Mouse (Mus musculus): ENCODE data around the gene Stim2. TPM values are rescaled to one million over a fixed set of nuclear protein-coding genes. Genes with fewer than 3 reads are reported as not detected.

Stim2 gene
- total and polyA plus RNA-seq, 3 experiments: 16.8 to 21.5 (median 18.2) TPM

- dilution Hi-C loops (cut with MboI; ENCODE audit: extremely low pct_ligation_motif_present, extremely low pct_unique_long_range_greater_than_20kb, low sequenced_read_pairs) (no loop called here), in situ Hi-C loops (cut with MboI; ENCODE audit: low pct_ligation_motif_present, low pct_unique_long_range_greater_than_20kb, low sequenced_read_pairs) (no loop called here)
- H3K9me3 ChIP-seq (replicated peaks; ENCODE audit: low read length): no peaks in the 10 kb centered on the region
- H3K4me3 ChIP-seq (replicated peaks in 1 of 3; ENCODE audit: low read depth in 2 of 3, low read length in 2 of 3, poor library complexity in 1 of 3): no peak overlapping the region
- TF ChIP-seq POLR2A (IDR thresholded peaks at IDR 0.05; ENCODE audit: low read depth, low read length) (no peak), ZMIZ1 (IDR thresholded peaks at IDR 0.05; ENCODE audit: low read depth, low read length) (no peak), UBTF (IDR thresholded peaks at IDR 0.05; ENCODE audit: low read depth, low read length) (no peak), ZKSCAN1 (IDR thresholded peaks at IDR 0.05; ENCODE audit: borderline replicate concordance, low read depth, low read length) (no peak), ELF1 (IDR thresholded peaks at IDR 0.05; ENCODE audit: low read depth, low read length) (no peak), KAT2A (IDR thresholded peaks at IDR 0.05; ENCODE audit: insufficient replicate concordance, low read length) (no peak), NRF1 (IDR thresholded peaks at IDR 0.05; ENCODE audit: low read depth, low read length) (no peak), MAZ (IDR thresholded peaks at IDR 0.05; ENCODE audit: low read depth, low read length) (no peak), USF2 (conservative IDR thresholded peaks at IDR 0.05; ENCODE audit: low read depth, low read length) (no peak), CTCF (conservative IDR thresholded peaks at IDR 0.05 in 1 of 2, IDR thresholded peaks at IDR 0.05 in 1 of 2; ENCODE audit: low read depth in 2 of 2, low read length in 2 of 2) (no peak), SIN3A (IDR thresholded peaks at IDR 0.05; ENCODE audit: low read length) (no peak), RCOR1 (conservative IDR thresholded peaks at IDR 0.05; ENCODE audit: low read depth, low read length) (no peak), RAD21 (IDR thresholded peaks at IDR 0.05; ENCODE audit: low read depth, low read length) (no peak), MAX (IDR thresholded peaks at IDR 0.05; ENCODE audit: low read length) (no peak), MXI1 (IDR thresholded peaks at IDR 0.05; ENCODE audit: low read depth, low read length) (no peak), BHLHE40 (IDR thresholded peaks at IDR 0.05; ENCODE audit: low read depth, low read length) (no peak), ZC3H11A (IDR thresholded peaks at IDR 0.05; ENCODE audit: low read depth, low read length) (no peak), TBP (conservative IDR thresholded peaks at IDR 0.05; ENCODE audit: low read depth, low read length) (no peak), HCFC1 (IDR thresholded peaks at IDR 0.05; ENCODE audit: low read depth, low read length) (no peak), MEF2A (IDR thresholded peaks at IDR 0.05; ENCODE audit: borderline replicate concordance, low read depth, low read length) (no peak)
- H3K9ac ChIP-seq (ENCODE audit: insufficient read depth, low read depth): no peak overlapping the region
- peaks cover 0 to 3% of the 10 kb centered on the region in 2 experiments for H3K36me3 ChIP-seq (replicated peaks in 1 of 2; ENCODE audit: control insufficient read depth in 1 of 2, insufficient read depth in 1 of 2, low read length in 1 of 2)
- no peaks in the 10 kb centered on the region for H3K27me3 ChIP-seq (replicated peaks)
- H3K4me2 ChIP-seq (ENCODE audit: insufficient read depth, low read depth, poor library complexity, severe bottlenecking): no peak overlapping the region
- no peaks in the 10 kb centered on the region for H3K79me2 ChIP-seq (replicated peaks; ENCODE audit: control insufficient read depth, extremely low read depth, insufficient read depth, poor library complexity, severe bottlenecking)
- H3K27ac ChIP-seq (ENCODE audit: insufficient read depth, low read depth): no peak overlapping the region
- peaks cover 0 to 3% of the 10 kb centered on the region in 2 experiments; a peak in 1 of 4 replicates for H3K4me1 ChIP-seq (ENCODE audit: control insufficient read depth in 1 of 2, insufficient read depth in 2 of 2)
- DNase-seq (ENCODE audit: extremely low read depth): no peak
Measured at GRCm38 (mm10) chr5:54013271-54013670, 15.0 kb downstream of the Stim2 start.

- in situ Hi-C loops (cut with MboI; ENCODE audit: low pct_ligation_motif_present, low pct_unique_long_range_greater_than_20kb, low sequenced_read_pairs): no loop called here
- no peak for TF ChIP-seq IRF4 (IDR thresholded peaks at IDR 0.05; ENCODE audit: low read depth, low read length)
- TF ChIP-seq ETS1 (conservative IDR thresholded peaks at IDR 0.05; ENCODE audit: low read depth, low read length): no peak
- no peak for TF ChIP-seq TCF12 (IDR thresholded peaks at IDR 0.05; ENCODE audit: low read depth, low read length)
- no peak for TF ChIP-seq MYC (IDR thresholded peaks at IDR 0.05; ENCODE audit: low read depth, low read length)
- TF ChIP-seq NELFE (IDR thresholded peaks at IDR 0.05; ENCODE audit: low read depth, low read length): no peak
- no peak for TF ChIP-seq CHD1 (IDR thresholded peaks at IDR 0.05; ENCODE audit: low read depth, low read length)
- no peak for TF ChIP-seq KAT2A (IDR thresholded peaks at IDR 0.05; ENCODE audit: insufficient replicate concordance, low read length)
- no peak for TF ChIP-seq MAX (IDR thresholded peaks at IDR 0.05; ENCODE audit: low read length)
- TF ChIP-seq USF2 (conservative IDR thresholded peaks at IDR 0.05; ENCODE audit: low read depth, low read length): no peak
- TF ChIP-seq RAD21 (IDR thresholded peaks at IDR 0.05; ENCODE audit: low read depth, low read length): no peak
- no peak for TF ChIP-seq MAFK (IDR thresholded peaks at IDR 0.05; ENCODE audit: insufficient replicate concordance, low read length)
- no peak for TF ChIP-seq MAZ (IDR thresholded peaks at IDR 0.05; ENCODE audit: low read depth, low read length)
- no peak for TF ChIP-seq PAX5 (IDR thresholded peaks at IDR 0.05; ENCODE audit: low read length)
- no peak for TF ChIP-seq CHD2 (IDR thresholded peaks at IDR 0.05; ENCODE audit: low read length)
- TF ChIP-seq EP300 (IDR thresholded peaks at IDR 0.05; ENCODE audit: low read length): no peak
- no peak for TF ChIP-seq GABPA (IDR thresholded peaks at IDR 0.05; ENCODE audit: insufficient replicate concordance, low read depth, low read length)
- TF ChIP-seq USF1 (IDR thresholded peaks at IDR 0.05; ENCODE audit: low read depth, low read length): no peak
- TF ChIP-seq CTCF (conservative IDR thresholded peaks at IDR 0.05 in 1 of 2, IDR thresholded peaks at IDR 0.05 in 1 of 2; ENCODE audit: low read depth in 2 of 2, low read length in 2 of 2): no peak
- TF ChIP-seq POLR2AphosphoS2 (IDR thresholded peaks at IDR 0.05; ENCODE audit: low read depth, low read length): no peak
- H3K4me3 ChIP-seq (replicated peaks in 1 of 3; ENCODE audit: low read depth in 2 of 3, low read length in 2 of 3, poor library complexity in 1 of 3): no peak overlapping the region
Measured at GRCm38 (mm10) chr5:54017143-54017542, 18.8 kb downstream of the Stim2 start.

More at GRCm38 (mm10) chr5:54017143-54017542, 18.8 kb downstream of the Stim2 start:
- no peaks in the 10 kb centered on the region for H3K9me3 ChIP-seq (replicated peaks; ENCODE audit: low read length)
- no peak overlapping the region for H3K27ac ChIP-seq (ENCODE audit: insufficient read depth, low read depth)
- no peaks in the 10 kb centered on the region for H3K27me3 ChIP-seq (replicated peaks)
- H3K9ac ChIP-seq (ENCODE audit: insufficient read depth, low read depth): no peak overlapping the region
- H3K36me3 ChIP-seq (replicated peaks in 1 of 2; ENCODE audit: control insufficient read depth in 1 of 2, insufficient read depth in 1 of 2, low read length in 1 of 2): no peaks in the 10 kb centered on the region
- H3K79me2 ChIP-seq (replicated peaks; ENCODE audit: control insufficient read depth, extremely low read depth, insufficient read depth, poor library complexity, severe bottlenecking): no peaks in the 10 kb centered on the region
- DNase-seq (ENCODE audit: extremely low read depth): no peak
- dilution Hi-C loops (cut with MboI; ENCODE audit: extremely low pct_ligation_motif_present, extremely low pct_unique_long_range_greater_than_20kb, low sequenced_read_pairs): no loop called here
- H3K4me1 ChIP-seq (ENCODE audit: control insufficient read depth in 1 of 2, insufficient read depth in 2 of 2): peaks cover 5 to 19% of the 10 kb centered on the region in 2 experiments; a peak in 3 of 4 replicates
- no peak overlapping the region for H3K4me2 ChIP-seq (ENCODE audit: insufficient read depth, low read depth, poor library complexity, severe bottlenecking)

Measured in CH12.LX (cell line).